Mouse (Mus musculus): Measurements from ENCODE around the gene Prss35.

Gene Prss35

GRCm38 (mm10) chr9:86798129-86798528 lies 54.7 kb downstream of the Prss35 start:
- DNase-seq (ENCODE audit: low read depth, low spot score): no peak

- no peak for DNase-seq (ENCODE audit: low read depth, low spot score)
Observed at GRCm38 (mm10) chr9:86798686-86799085, 55.2 kb downstream of the Prss35 start.

GRCm38 (mm10) chr9:86799099-86799498 lies 55.6 kb downstream of the Prss35 start:
- no peak for DNase-seq (ENCODE audit: low read depth, low spot score)

- DNase-seq (ENCODE audit: low read depth, low spot score): peak; percentile 36
Observed at GRCm38 (mm10) chr9:86800600-86801163, 57.2 kb downstream of the Prss35 start.

Data from CD4-positive, CD25-positive, alpha-beta regulatory T cell, adult 2 months (primary cell).